Mouse (Mus musculus) urinary bladder, postnatal 36 days (tissue): Measurements from ENCODE around the gene Gm10750.
"Not testable (repeated sequence)": the region's sequence is repeated elsewhere in the genome, so short reads cannot be mapped to it uniquely, and the experiment has no call there.

Source experiments
- DNase-seq, 2 experiments: peaks; one replicate each; pipeline ENCODE4 v3.0.0; 2022; ENCODE audit warnings: low spot score in 2 of 2, mixed read lengths in 1 of 2

Gm10750 gene

GRCm38 (mm10) chr2:149017137-149017536, at the start of gene Gm10750:
Gene Gm10750 (minus strand): TSS chr2:149017237.
- DNase-seq = not testable (repeated sequence)

GRCm38 (mm10) chr2:149004826-149005225, 12.2 kb downstream of the Gm10750 start:
- no peak for DNase-seq

DNA sequence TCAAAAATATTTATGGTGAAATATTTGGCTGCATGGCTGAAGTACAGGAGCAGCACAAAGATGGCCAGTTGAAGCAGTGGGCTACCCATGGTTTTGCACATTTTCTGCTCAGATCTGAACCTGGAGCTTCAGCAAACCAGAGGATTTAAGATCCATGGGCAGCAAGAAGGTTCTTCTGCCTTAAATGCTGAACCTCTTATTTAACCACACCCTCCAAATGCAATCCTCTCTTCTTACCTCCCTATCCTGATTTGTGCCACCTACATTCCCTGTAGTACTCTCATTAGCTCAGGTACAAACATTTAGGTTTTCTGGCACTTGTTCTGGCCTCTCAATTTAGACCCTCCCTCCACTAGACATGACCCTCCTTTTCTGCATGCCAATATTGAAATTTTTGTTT, 13.9 kb downstream of the Gm10750 start, which contains the start of gene Gm1330:
TSS of gene Gm1330 (minus strand) at position 101 of the 400 bp plus-strand sequence.
- DNase-seq = no peak

DNA sequence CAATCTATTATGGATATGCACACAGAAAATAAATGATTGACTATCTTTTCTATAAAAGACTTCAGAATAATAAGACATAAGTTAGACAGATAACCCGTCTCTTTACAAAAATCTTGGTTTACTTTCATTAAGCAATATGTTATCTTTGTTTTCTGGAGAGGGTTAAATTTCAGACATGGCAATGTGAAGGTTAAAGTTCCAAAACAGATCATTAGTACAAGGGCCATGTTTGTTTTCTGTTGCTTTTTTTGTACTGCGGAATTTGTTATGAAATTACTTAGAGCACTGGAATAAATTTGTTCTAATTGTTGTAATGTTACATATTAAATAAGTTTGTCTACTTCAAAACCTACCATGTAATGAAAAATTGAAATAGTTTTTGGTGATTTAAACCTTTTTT, 21.9 kb downstream of the Gm10750 start:
- no peak for DNase-seq
